Mouse (Mus musculus): ENCODE results near the gene Olfr52. TPM values are rescaled to one million over a fixed set of nuclear protein-coding genes. Genes with fewer than 3 reads are reported as not detected.
"Not testable (repeated sequence)": the region's sequence is repeated elsewhere in the genome, so short reads cannot be mapped to it uniquely, and the experiment has no call there.

Olfr52 gene
- polyA plus RNA-seq (2014; fragmentation: Nextera tagmentation; extraction: Ambion mirVana), result not detected in 2 replicates

DNA sequence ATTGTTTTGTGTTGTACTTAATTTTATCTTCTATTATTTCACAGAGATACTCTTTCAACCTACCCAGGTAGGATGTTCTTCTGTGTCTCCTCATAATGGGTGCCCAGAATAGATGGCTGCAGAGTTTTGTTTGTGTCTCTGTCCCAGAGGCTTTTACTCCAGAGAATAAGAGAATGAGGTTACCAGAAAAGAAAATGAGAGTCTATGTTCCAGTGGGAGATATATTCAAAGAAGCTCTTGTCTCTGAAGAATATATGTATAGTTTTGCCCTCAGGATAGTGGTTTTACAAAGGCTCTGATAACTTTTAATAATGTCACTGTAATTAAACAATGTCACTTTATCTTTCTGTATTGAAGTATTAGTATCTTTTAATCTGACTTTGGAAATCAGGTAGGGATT lies at the start of gene Olfr52:
TSS of gene Olfr52 (minus strand) at position 101 of the 400 bp plus-strand sequence.
- H3K9me3 ChIP-seq (ENCODE audit: control insufficient read depth, low read length), result no peaks in the 10 kb centered on the region
- H3K27ac ChIP-seq, result no peak within 1 kb of the TSS
- H3K36me3 ChIP-seq (replicated peaks; ENCODE audit: control insufficient read depth, insufficient read depth), result no peaks in the 10 kb centered on the region
- ATAC-seq (ENCODE audit: low FRiP score), result no peak
- no peaks in the 10 kb centered on the region for H3K4me1 ChIP-seq (replicated peaks; ENCODE audit: control insufficient read depth, insufficient read depth, low read length)
- no peak within 1 kb of the TSS for H3K4me2 ChIP-seq (replicated peaks)
- H3K9ac ChIP-seq, result no peak within 1 kb of the TSS
- DNase-seq (ENCODE audit: low spot score), result no peak
- H3K27me3 ChIP-seq (ENCODE audit: control insufficient read depth, insufficient read depth, low read length), result no peaks in the 10 kb centered on the region
- H3K4me3 ChIP-seq (replicated peaks; ENCODE audit: low read length), result no peak within 1 kb of the TSS

DNA sequence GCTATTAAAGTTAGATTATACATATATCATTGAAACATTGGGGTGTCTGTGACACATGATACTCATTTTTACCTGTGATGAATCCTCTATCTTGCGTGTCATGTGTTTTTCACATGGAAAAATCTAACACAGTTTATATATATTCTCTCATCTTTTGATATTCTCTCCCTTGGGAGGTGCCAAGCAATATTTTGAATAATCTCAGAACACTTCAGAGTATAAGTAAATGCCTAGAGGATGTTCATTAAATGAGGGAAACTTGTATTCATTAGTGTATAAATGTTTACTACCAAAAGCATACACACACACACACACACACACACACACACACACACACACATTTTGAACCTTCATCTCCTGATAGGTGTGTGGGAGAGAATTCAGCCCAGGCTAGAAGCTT lies 45.8 kb upstream of the Olfr52 start, which contains the start of gene Olfr1047:
TSS of gene Olfr1047 (minus strand) at position 101 of the 400 bp plus-strand sequence.
- Histone ChIP-seq H3K4me3 (replicated peaks; ENCODE audit: low read length) (no peak within 1 kb of the TSS), H3K4me2 (replicated peaks) (no peak within 1 kb of the TSS), H3K36me3 (replicated peaks; ENCODE audit: control insufficient read depth, insufficient read depth) (no peaks in the 10 kb centered on the region), H3K27me3 (ENCODE audit: control insufficient read depth, insufficient read depth, low read length) (no peaks in the 10 kb centered on the region), H3K9ac (no peak within 1 kb of the TSS), H3K27ac (no peak within 1 kb of the TSS), H3K9me3 (ENCODE audit: control insufficient read depth, low read length) (no peaks in the 10 kb centered on the region), H3K4me1 (replicated peaks; ENCODE audit: control insufficient read depth, insufficient read depth, low read length) (no peaks in the 10 kb centered on the region)
- WGBS, result 95% methylated on average over 1 of the region's 1 CpGs
- ATAC-seq (ENCODE audit: low FRiP score) (no peak), DNase-seq (ENCODE audit: low spot score) (no peak)

DNA sequence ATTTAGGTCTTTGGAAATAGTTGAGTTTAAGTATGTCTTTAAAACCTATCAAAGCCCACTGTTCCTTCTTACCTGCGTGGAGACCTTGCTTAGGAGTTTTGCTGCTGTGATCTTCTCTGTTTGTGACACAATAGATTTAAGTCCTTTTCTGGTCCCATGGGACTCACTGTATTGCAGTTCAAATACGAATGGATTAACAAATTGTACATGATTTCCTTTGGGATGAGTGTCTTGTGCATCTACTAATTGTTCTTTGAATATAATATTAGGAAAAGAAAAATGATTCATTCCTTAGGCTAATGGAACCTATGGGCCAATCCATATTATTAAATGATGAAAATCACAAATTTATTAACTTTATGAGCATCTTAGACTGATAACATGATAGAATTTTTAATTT lies 33.7 kb upstream of the Olfr52 start, which contains the start of gene Olfr1046:
TSS of gene Olfr1046 (minus strand) at position 101 of the 400 bp plus-strand sequence.
- Histone ChIP-seq H3K4me3 (replicated peaks; ENCODE audit: low read length) (no peak within 1 kb of the TSS), H3K27me3 (ENCODE audit: control insufficient read depth, insufficient read depth, low read length) (no peaks in the 10 kb centered on the region), H3K4me1 (replicated peaks; ENCODE audit: control insufficient read depth, insufficient read depth, low read length) (no peaks in the 10 kb centered on the region), H3K9me3 (ENCODE audit: control insufficient read depth, low read length) (no peaks in the 10 kb centered on the region), H3K4me2 (replicated peaks) (no peak within 1 kb of the TSS), H3K27ac (no peak within 1 kb of the TSS), H3K9ac (no peak within 1 kb of the TSS), H3K36me3 (replicated peaks; ENCODE audit: control insufficient read depth, insufficient read depth) (no peaks in the 10 kb centered on the region)
- ATAC-seq (ENCODE audit: low FRiP score) (no peak), DNase-seq (ENCODE audit: low spot score) (no peak)
- 71% methylated on average over 2 of the region's 2 CpGs for WGBS

DNA sequence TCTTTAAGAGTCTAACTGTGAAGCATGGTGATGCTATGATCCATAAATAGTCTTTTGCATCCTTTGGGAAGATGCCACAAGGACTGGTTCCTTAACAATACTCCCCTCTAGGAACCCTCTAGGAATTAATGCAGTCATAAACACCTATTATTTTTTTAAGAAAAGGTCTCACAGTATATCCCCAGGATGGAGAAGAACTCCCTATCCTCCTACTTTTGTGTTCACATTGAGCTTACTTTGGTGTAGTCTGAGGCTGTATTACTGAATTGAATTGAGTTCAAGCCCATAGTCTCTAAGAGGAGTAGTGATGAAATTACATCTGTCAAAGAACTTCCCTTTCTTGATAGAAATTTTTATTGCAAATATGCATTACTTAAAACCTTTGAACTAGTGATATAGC lies 17.4 kb upstream of the Olfr52 start, which contains the start of gene Olfr1045:
TSS of gene Olfr1045 (minus strand) at position 101 of the 400 bp plus-strand sequence.
- H3K9me3 ChIP-seq (ENCODE audit: control insufficient read depth, low read length), result no peaks in the 10 kb centered on the region
- no peak for ATAC-seq (ENCODE audit: low FRiP score)

DNA sequence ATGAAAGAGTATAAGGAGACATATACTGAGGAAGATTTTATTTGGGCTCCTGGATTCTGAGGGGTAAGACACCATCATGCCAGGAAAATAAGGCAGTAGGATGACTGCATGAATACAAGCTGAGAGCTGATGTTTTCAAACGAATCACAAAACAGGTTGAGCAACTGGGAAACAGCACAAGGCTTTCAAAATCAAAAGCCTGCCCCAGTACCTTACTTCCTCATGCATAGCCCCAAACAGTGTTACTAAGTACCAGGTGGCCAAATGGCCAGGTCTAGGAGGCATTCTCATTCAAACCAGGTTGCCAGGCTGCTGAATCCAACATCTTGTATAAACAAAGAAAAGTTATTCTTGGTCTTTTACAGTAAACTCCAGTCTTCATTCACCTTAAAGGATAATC lies 10.4 kb upstream of the Olfr52 start:
- H3K4me2 ChIP-seq (replicated peaks), result no peak overlapping the region
- ATAC-seq (ENCODE audit: low FRiP score), result no peak
- 66% methylated on average over 1 of the region's 1 CpGs for WGBS
- H3K4me1 ChIP-seq (replicated peaks; ENCODE audit: control insufficient read depth, insufficient read depth, low read length), result no peaks in the 10 kb centered on the region
- no peak overlapping the region for H3K4me3 ChIP-seq (replicated peaks; ENCODE audit: low read length)
- no peak overlapping the region for H3K27ac ChIP-seq
- H3K27me3 ChIP-seq (ENCODE audit: control insufficient read depth, insufficient read depth, low read length), result no peaks in the 10 kb centered on the region
- no peaks in the 10 kb centered on the region for H3K9me3 ChIP-seq (ENCODE audit: control insufficient read depth, low read length)
- DNase-seq (ENCODE audit: low spot score), result no peak
- no peaks in the 10 kb centered on the region for H3K36me3 ChIP-seq (replicated peaks; ENCODE audit: control insufficient read depth, insufficient read depth)
- H3K9ac ChIP-seq, result no peak overlapping the region

More for the DNA sequence above, 17.4 kb upstream of the Olfr52 start, which contains the start of gene Olfr1045:
- H3K4me1 ChIP-seq (replicated peaks; ENCODE audit: control insufficient read depth, insufficient read depth, low read length), result no peaks in the 10 kb centered on the region
- H3K4me3 ChIP-seq (replicated peaks; ENCODE audit: low read length), result no peak within 1 kb of the TSS
- H3K36me3 ChIP-seq (replicated peaks; ENCODE audit: control insufficient read depth, insufficient read depth), result no peaks in the 10 kb centered on the region
- H3K9ac ChIP-seq, result no peak within 1 kb of the TSS
- H3K27me3 ChIP-seq (ENCODE audit: control insufficient read depth, insufficient read depth, low read length), result no peaks in the 10 kb centered on the region
- no peak for DNase-seq (ENCODE audit: low spot score)
- H3K4me2 ChIP-seq (replicated peaks), result no peak within 1 kb of the TSS
- H3K27ac ChIP-seq, result no peak within 1 kb of the TSS

DNA sequence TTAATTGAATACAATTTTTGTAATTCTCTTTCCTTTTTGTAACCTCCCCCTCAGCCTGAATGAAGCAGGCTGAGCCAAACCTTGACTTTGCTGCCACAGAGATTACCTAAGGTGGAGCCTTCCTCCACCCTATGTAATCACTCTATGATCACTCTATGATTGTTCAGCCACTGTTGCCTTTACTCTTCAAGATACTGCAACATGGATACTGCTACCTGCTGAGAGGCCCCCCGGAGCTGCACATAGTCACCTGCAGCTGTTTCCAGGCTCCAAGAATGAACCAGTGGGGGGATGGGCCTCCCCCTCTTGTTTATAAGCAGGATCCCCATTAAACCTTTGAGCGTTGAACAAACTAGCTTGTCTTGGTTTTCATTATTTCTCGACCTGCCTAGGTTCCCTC lies 5.5 kb downstream of the Olfr52 start:
- DNase-seq (ENCODE audit: low spot score) (no peak), ATAC-seq (ENCODE audit: low FRiP score) (no peak)
- Histone ChIP-seq H3K9ac (no peak overlapping the region), H3K4me1 (replicated peaks; ENCODE audit: control insufficient read depth, insufficient read depth, low read length) (no peaks in the 10 kb centered on the region), H3K36me3 (replicated peaks; ENCODE audit: control insufficient read depth, insufficient read depth) (no peaks in the 10 kb centered on the region), H3K4me3 (replicated peaks; ENCODE audit: low read length) (no peak overlapping the region), H3K4me2 (replicated peaks) (no peak overlapping the region), H3K27ac (no peak overlapping the region), H3K9me3 (ENCODE audit: control insufficient read depth, low read length) (no peaks in the 10 kb centered on the region), H3K27me3 (ENCODE audit: control insufficient read depth, insufficient read depth, low read length) (no peaks in the 10 kb centered on the region)
- 85% methylated on average over 3 of the region's 3 CpGs for WGBS

DNA sequence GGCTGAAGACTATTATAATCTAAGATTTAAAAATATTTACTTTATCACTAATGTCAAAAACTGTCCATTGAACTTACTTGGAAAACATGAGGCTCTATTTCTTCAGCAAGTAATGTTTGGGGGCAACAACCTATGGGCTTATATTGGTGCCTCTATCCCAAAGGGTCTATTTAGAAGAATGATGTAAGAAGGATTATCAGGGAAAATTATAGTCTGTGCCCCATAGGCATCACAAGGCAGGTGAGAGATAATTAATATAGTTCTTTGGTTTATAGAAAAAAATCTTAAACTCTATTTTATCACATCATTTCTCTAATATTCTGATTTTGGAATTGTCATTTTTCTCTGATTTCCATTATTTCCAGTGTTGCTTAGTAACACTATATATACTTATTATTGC lies 7.8 kb downstream of the Olfr52 start, which contains the start of gene Olfr1044:
TSS of gene Olfr1044 (minus strand) at position 101 of the 400 bp plus-strand sequence.
- H3K27ac ChIP-seq, result no peak within 1 kb of the TSS
- no peak within 1 kb of the TSS for H3K4me3 ChIP-seq (replicated peaks; ENCODE audit: low read length)
- H3K27me3 ChIP-seq (ENCODE audit: control insufficient read depth, insufficient read depth, low read length), result no peaks in the 10 kb centered on the region
- no peak for DNase-seq (ENCODE audit: low spot score)
- H3K36me3 ChIP-seq (replicated peaks; ENCODE audit: control insufficient read depth, insufficient read depth), result no peaks in the 10 kb centered on the region
- H3K4me2 ChIP-seq (replicated peaks), result no peak within 1 kb of the TSS
- H3K9ac ChIP-seq, result no peak within 1 kb of the TSS
- no peaks in the 10 kb centered on the region for H3K4me1 ChIP-seq (replicated peaks; ENCODE audit: control insufficient read depth, insufficient read depth, low read length)
- H3K9me3 ChIP-seq (ENCODE audit: control insufficient read depth, low read length), result no peaks in the 10 kb centered on the region
- ATAC-seq (ENCODE audit: low FRiP score), result no peak

DNA sequence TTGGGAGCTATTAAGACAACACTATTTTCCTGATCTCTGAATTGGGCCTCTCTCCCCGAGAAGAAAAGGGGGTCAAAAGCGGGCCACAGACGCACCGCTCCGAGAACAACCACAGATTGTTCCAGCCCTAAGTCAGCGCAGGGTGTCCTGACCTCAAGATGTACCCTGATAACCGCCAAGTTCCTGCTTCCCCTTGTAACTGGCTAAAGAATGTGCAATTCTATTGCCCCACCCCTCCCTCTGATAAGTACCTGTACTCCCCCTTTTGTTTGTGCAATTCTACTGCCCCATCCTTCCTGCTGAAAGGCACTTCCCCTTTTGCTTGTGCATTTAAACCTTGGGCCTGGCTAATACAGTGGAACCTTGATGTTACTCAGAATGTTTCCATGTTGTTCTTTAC lies 10.1 kb downstream of the Olfr52 start:
- H3K27ac ChIP-seq; H3K27me3 ChIP-seq (ENCODE audit: control insufficient read depth, insufficient read depth, low read length); H3K4me3 ChIP-seq (replicated peaks; ENCODE audit: low read length); H3K4me1 ChIP-seq (replicated peaks; ENCODE audit: control insufficient read depth, insufficient read depth, low read length); H3K9me3 ChIP-seq (ENCODE audit: control insufficient read depth, low read length); ATAC-seq (ENCODE audit: low FRiP score); H3K9ac ChIP-seq; H3K4me2 ChIP-seq (replicated peaks); DNase-seq (ENCODE audit: low spot score); H3K36me3 ChIP-seq (replicated peaks; ENCODE audit: control insufficient read depth, insufficient read depth): not testable (repeated sequence)
- 87% methylated on average over 7 of the region's 7 CpGs for WGBS

DNA sequence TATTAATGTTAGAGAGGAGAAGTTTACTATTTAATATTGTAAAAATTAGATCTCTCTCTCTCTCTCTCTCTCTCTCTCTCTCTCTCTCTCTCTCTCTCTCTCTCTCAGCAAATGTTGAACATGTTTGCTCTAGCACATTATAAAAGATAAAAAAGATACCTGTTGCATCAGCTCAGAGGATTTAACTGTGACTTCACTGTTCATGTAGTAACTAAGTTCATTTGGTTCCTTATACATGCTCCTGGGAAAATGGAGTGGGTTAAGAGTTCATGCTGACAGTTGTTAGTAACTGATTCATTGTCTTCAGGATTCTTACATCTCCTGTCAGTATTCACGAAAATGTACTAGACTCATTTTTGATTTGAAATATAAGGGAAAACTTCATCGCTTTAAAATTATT lies 18.1 kb downstream of the Olfr52 start, which contains the start of gene Olfr1043:
TSS of gene Olfr1043 (minus strand) at position 101 of the 400 bp plus-strand sequence.
- no peaks in the 10 kb centered on the region for H3K4me1 ChIP-seq (replicated peaks; ENCODE audit: control insufficient read depth, insufficient read depth, low read length)
- H3K4me2 ChIP-seq (replicated peaks), result no peak within 1 kb of the TSS
- H3K27me3 ChIP-seq (ENCODE audit: control insufficient read depth, insufficient read depth, low read length), result no peaks in the 10 kb centered on the region
- no peaks in the 10 kb centered on the region for H3K9me3 ChIP-seq (ENCODE audit: control insufficient read depth, low read length)
- ATAC-seq (ENCODE audit: low FRiP score), result no peak
- no peaks in the 10 kb centered on the region for H3K36me3 ChIP-seq (replicated peaks; ENCODE audit: control insufficient read depth, insufficient read depth)
- no peak within 1 kb of the TSS for H3K27ac ChIP-seq
- H3K9ac ChIP-seq, result no peak within 1 kb of the TSS
- DNase-seq (ENCODE audit: low spot score), result no peak
- no peak within 1 kb of the TSS for H3K4me3 ChIP-seq (replicated peaks; ENCODE audit: low read length)
- 92% methylated on average over 2 of the region's 2 CpGs for WGBS

DNA sequence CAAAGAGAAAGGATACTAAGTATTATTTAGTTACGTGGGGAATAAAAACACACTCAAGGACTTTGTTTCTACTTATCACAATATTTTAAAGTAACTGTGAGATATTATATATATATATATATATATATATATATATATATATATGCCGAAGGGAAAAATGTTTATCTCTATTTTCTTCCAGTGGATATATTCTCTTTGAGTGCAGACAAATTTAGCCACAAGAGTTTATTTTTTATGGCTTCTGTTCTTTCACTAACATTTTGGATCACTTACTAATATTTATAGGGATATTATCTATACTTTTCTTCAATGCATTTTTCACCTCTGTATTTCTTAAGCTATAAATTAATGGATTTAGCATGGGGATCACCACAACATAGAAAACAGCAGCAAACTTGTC lies 23.7 kb downstream of the Olfr52 start, which contains the start of gene Olfr1042:
TSS of gene Olfr1042 (minus strand) at position 101 of the 400 bp plus-strand sequence.
- WGBS, result 91% methylated on average over 2 of the region's 2 CpGs
- H3K4me1 ChIP-seq (replicated peaks; ENCODE audit: control insufficient read depth, insufficient read depth, low read length), result no peaks in the 10 kb centered on the region
- no peak within 1 kb of the TSS for H3K27ac ChIP-seq
- DNase-seq (ENCODE audit: low spot score) (no peak), ATAC-seq (ENCODE audit: low FRiP score) (no peak)
- H3K9ac ChIP-seq, result no peak within 1 kb of the TSS
- no peak within 1 kb of the TSS for H3K4me3 ChIP-seq (replicated peaks; ENCODE audit: low read length)
- H3K9me3 ChIP-seq (ENCODE audit: control insufficient read depth, low read length), result no peaks in the 10 kb centered on the region
- H3K4me2 ChIP-seq (replicated peaks), result no peak within 1 kb of the TSS
- H3K27me3 ChIP-seq (ENCODE audit: control insufficient read depth, insufficient read depth, low read length), result no peaks in the 10 kb centered on the region
- H3K36me3 ChIP-seq (replicated peaks; ENCODE audit: control insufficient read depth, insufficient read depth), result no peaks in the 10 kb centered on the region
